Mouse (Mus musculus) induced T-regulatory cell, adult 2 months (primary cell): Measurements from ENCODE around the gene Armc7.
"Not testable (repeated sequence)": the region's sequence is repeated elsewhere in the genome, so short reads cannot be mapped to it uniquely, and the experiment has no call there.

Source experiments
- DNase-seq: peaks from one replicate; pipeline ENCODE4 v3.0.0-alpha.2; 2012; ENCODE audit warnings: low read depth

Gene Armc7

DNA sequence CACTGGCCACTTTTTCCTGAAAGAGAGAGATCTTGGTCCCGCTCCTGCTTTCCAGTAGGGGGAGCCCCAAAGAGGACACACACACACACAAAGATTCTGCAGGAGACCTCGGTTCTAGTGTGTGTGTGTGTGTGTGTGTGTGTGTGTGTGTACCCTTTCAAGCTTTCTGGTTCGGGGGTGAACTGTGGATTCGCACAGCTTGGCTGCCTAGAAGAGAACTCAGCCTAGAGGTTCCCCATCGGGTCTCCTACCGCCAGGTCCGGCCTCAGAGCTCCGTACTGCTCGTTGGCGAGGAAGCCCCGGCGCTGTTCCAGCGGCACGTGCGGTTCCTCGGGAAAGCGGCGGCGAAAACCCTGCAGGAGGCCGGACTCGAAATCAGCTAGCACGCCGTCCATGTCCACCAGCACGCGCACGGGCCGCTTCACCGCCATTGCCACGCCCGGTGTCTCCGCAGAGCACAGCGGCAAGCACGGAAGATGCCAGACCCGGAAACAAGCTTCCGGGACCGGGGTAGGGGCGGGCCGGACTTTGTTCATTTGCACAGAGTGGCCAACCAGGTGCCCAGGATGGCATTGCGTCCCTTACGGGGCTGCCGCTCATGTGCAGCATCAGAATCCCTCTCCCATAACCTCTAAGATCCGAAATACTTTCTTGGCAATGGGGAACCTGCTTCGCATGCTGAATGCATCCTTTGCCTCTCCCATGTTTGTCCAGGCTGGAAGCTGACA, 16.1 kb downstream of the Armc7 start, which contains the start of gene Nt5c:
TSS of gene Nt5c (minus strand) at position 507 of the 728 bp plus-strand sequence.
- DNase-seq: peak; percentile 93

DNA sequence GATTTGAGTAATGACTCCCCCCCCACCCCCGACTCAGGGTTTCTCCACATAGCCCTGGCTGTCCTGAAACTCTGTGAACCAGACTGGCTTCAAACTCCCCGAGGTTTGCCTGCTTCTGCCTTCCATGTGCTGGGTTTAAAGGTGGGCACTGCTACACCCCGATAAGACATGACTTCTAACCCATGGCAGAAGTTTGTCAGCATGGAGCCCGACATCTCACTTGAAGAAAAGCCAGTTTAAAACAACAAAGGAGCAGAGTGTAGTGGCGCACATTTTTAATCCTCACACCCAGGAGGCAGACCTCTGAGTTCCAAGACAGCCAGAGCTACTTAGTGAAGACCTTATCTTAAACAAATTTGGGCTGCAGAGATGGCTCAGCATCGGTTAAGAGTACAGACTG, 16.9 kb downstream of the Armc7 start:
- DNase-seq: no peak

DNA sequence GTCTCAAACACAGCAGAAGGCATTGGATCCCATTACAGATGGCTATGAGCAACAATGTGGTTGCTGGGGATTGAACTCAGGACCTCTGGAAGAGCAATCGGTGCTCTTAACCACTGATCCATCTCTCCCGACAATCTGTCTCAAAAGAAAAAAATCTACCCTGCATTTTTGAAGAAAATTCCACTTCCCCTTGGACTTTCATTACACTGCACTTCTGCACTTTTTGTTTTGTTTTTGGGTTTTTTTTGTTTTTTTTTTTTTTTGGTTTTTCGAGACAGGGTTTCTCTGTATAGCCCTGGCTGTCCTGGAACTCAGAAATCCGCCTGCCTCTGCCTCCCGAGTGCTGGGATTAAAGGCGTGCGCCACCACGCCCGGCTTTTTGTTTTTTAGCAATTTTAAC, 21.1 kb downstream of the Armc7 start:
- not testable (repeated sequence) for DNase-seq

DNA sequence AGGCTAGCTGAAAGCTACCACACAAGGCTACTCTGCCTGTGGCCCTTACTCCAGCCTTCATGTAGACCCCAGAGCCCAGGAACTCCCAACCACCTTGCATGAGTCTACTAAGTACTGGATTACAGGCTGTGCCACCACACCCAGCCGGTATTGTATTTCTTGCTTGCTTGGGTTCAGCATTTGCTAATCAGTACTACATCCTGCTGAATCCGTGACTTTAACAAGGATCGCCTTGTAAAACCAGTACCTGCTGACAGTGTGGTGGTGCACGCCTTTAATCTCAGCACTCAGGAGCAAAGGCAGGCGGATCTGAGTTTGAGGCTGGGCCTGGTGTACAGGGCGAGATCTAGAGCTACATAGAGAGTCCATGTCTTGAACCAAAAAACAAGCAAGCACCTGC, 27.2 kb downstream of the Armc7 start:
- no peak for DNase-seq

DNA sequence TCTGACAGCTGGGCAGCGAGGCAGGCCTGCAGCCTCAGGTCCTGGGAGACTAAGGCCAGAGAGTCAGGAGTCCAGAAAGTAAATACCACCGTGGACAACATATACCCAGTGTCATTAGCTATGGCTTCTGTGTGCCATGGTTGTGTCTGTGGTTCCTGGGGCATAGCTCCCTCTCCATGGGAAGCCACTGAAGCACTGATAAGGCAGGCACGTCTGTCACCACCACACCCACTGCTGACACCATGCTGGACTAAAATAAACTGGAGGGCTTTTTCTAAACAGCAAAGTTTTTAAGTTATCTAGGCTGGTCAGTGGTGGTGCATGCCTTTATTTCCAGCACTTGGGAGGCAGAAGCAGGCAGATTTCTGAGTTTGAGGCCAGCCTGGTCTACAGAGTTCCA, 31.1 kb downstream of the Armc7 start:
- no peak for DNase-seq

DNA sequence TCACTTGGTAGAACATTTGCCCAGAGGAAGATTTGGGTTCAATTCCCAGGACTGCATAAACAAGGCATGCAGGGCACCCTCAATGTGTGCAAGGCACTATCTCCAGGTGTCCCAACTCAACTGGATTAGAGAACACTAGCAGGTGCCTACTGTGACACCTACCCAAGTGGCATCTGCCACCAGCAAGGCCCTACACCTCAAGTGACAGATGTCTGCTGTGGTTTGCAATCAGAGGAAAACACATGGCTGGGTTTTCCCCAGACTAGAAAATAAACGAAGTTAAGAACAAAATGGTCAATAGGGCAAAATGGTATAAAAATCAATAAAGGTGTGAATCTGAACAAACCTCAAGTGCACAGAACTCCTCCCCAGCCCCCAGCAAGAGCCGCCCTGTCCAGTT, 32.6 kb downstream of the Armc7 start:
- peak; percentile 80 for DNase-seq

DNA sequence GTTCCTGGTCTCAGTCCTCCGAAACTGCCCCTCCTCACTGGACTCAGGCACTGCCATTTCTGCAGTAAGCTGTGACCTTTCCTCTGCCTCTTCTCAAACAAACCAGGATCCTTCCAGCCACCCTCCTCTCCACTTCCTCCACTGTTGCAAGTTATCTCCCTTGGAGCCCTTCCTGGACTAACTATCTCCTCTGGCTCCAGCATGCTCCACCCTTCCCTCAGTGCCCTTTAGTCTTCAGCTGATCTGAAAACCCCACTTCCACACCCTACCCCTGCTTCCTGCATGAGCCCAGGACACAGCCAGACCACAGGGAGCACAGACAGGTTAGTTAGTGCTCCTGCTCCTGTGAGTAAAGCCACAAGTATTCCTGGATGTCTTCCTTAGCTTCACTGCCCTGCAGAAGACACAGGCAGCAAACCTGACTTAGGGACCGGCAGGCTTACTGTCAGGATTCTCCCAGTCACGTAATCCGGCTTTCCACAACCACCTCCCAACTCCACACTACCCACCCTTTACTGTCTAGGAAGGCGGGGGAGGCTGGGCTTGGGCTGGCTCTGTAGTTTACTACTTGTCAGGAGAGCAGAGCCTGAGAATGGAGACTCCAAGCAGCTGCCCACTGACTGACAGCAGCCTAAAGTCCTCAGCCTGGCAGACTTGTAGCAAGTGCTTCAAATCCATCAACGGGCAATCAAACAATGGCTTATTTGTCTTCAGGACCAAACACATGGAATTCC, 34.5 kb downstream of the Armc7 start:
- peak; percentile 33 for DNase-seq

DNA sequence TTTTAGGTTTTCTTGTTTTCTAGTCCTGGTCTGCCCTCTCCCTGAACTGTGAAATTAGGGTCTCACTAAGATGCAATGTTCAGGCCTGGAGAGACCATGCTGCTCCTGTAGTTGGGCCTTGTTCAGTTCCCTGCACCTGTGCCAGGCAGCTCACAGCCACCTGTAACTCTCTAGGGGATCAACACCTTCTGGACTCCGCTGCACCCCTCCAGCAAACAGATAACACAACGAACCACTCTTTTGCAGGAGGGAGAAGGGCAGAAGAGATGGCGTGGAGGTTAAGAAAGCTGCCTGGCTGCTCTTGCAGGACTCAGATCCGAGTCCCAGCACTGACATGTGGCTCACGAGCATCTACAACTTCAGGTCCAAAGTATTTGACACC, 35.0 kb downstream of the Armc7 start:
- no peak for DNase-seq

DNA sequence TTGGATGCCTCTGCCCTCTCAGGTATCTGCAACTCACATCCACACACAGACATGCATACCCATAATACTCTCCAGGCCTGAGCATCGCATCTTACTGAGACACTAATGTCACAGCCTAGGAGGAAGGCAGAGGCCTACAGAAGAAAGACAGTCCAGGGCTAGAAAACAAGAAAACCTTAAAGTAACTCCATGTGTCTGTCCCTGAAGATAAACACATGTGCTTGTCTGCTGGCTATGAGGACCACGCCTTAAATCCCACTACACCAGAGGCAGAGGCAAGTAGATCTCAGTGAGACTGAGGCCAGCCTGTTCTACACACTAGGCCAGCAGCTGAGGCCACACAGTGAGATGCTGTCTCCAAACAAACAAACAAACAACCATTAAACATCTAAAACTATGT, 35.7 kb downstream of the Armc7 start:
- no peak for DNase-seq

DNA sequence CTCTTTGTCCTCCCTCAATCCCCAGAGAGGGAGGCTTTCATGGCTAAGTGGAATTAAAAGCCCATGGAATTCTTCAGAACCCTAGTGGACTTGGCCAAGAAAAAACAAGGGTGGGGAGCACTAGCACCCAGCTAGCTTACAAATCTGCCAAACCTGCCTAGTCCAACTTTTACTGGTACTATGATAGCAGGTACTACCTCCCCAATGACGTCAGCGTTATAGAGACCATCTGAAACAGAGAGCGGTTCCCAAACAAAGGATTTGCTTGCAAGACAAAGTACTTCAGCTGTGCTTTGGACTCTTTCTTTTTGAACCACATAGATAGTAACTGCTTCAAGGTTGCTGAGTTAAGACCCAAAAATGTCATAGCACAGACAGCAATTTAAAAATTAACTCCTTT, 36.5 kb downstream of the Armc7 start:
- DNase-seq: peak; percentile 56

DNA sequence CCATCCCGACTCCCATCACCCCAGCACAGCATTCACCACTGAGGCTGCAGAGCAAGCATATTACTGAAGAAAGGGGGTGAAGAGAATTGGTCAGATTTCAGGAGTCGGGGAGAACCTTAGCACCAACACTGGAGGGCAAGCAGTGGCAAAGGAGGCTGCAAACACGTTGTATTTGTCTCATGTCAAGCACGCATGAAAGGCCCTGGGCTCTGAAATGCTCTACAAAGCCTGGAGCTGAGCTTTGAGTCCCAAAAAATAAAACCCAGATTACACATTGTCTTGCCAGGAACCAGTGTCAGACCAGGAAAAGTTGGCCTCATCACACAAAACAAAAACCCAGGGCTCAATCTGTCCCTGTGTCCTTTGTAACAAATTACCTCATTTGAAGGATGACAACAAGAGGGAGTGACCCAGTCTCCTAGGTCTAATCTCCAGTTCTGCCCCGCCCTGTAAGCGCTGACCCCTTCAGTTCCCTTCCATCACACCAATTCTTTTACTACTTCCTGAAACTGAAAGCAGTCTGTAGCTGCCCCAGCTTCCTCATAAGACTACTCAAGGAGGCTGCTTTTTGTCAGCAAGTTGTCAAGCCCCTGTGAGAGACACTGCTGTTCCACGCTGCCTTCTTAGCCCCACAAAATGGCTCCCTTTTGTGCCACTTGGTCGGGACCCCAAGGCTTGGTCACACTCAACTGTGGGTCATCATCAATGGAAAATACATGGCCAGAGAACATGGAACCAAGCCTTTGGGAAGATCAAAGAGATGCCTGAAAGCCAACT, 37.1 kb downstream of the Armc7 start:
- peak; percentile 79 for DNase-seq

DNA sequence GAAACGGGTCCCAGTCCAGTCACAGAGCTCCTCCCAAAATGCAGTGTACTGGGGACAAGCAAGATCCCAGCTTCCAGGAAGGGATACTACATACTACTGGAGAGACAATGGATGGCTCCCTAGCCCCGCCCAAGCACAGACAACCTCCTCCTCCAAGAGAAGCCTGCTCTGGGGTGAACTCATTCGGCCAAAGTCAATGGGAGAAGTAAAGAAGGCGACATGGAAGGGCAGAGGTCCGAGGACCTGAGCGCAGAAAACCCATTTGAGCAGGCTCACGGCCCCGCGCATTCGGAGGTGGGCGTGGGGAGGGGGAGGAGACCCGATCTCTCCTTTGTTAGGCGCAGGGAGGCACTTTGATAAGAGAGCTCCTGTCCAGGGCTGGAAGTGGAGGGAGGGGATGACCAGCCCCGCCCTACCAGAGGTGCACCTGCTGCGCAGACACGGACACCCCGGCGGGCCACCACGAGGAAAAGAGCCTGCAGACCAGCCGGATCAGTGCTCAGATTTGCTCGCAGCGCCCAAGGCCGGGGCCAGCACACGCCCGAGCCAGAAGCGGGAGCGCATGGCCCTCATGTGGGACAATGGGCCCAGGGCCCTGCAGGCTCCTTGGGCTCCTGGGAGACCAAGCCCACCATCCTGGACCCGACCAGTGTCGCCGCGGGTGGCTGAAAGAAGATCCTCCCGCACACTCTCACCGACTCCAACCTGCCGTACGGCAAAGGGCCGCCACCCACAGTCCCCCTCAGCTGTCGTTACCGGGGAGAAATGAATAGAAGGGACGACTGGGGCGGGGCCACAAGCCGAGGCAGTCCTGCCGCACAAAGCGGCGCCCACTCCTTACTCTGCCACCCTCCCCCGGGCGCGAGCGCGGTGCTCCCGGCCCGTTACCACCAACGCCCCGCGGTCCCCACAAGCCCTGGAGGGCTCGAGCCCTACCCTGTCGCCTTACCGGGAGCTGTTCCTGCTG, 38.1 kb downstream of the Armc7 start:
- DNase-seq: peak; percentile 67

DNA sequence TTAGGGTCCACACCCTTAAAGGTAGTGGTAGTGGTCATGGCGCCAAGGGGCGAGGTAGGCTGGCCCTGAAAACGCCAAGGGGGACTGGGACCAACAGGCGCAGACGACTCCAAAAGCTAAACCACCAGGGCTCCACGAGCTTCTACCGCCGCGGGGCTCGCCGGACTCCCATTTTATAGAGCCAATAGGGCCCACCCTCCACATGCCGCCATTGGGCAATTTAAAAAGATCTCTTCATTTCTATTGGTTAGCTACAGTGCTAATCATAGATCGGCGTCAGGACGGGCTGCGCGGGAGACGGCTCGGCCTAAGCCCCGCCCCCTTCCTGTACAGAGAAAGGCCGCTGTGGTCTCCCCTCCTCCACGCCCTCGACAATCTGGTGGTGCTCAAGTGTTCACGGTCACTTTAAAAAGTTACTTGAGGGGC, 38.8 kb downstream of the Armc7 start, which contains the start of gene Jpt1:
TSS of gene Jpt1 (minus strand) at position 150 of the 426 bp plus-strand sequence.
- DNase-seq: peak; percentile 99

DNA sequence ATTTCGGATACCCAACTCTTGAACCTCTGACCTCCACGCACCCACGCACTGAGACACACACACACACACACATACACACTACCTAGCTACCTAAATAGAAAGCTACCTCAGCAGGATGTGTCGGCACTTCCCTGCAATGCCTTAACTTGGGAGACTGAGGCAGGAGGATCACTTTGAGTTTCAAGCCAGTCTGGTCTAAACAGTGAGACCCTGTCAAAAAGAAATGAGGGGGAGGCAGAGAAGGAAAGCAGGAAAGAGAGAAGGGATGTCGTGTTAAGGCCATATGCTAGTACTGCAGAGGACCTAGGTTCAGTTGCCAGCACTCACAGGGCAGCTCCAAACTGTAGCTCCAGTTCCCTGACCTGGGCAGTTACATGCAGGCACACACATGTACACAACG, 39.6 kb downstream of the Armc7 start:
- DNase-seq: peak; percentile 56

DNA sequence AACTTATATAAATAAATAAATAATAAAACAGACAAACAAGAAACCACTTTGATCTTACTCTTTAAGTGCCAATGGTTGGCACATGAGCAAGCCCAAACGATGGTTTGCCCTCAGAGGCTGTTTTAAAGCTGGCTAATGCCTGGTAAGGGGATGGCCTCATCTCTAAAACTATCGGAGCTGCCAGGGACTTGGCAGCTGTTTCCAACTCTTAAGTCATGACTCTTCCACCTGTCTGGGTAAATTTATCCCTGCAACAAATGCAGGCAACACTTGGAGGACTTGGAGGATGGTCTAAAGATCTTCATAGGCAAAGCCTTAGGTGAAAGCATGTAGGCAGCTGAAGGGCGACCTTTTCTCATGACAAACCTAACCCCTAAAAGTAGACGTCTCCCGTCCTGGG, 41.5 kb downstream of the Armc7 start:
- no peak for DNase-seq

DNA sequence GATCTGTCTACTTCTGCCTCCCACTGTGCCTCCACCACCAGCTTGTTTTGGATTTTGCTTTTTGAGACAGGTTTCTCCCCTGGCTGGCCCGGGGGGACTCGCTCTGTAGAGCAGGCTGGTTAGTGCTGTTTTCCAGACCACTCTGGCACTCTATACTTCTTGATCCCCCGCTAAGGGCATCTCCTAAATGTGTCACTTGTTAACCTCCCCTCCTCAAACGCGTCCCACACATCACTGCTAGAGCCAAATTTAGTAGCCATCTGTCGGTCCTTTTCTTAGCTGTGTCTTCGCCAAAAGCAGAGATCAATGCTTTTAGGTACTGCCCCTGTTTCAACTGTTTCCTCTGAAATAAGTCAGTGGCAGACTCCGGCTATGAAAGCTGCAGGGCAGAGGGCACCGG, 43.2 kb downstream of the Armc7 start:
- no peak for DNase-seq

DNA sequence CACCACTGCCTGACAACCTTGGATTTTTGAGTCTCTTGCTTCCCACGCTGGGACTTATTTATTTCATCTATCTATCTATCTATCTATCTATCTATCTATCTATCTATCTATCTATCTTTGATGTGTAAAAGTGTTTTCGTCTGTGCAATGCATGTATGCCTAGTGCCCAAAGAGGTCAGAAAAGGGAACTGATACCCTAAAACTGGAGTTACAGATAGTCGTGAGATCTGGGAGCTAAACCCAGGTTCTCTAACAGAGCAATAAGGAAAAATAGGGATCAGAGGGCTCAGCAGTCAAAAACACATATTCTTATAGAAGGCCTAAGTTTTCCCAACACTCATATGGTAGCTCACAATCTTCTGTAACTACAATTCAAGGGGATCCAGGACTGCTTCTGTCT, 44.1 kb downstream of the Armc7 start:
- no peak for DNase-seq

DNA sequence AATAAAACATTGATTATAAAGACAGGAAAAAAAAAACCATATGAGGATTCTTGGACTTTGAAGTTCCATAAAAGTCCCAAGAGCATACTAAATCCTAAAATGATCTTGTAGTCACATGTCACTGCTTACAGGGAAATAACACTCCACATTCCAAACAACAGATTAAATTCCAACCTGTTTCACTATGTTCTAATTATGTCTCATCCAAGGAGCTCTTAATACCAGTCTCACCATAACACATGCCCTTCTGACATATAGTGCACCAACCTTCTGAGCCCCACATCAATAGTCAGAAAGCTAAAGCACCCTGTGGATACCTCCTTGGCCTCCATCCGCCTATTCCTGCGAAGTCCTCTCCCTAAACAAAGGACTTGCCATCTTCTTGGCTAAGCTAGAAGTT, 44.8 kb downstream of the Armc7 start:
- DNase-seq: no peak

DNA sequence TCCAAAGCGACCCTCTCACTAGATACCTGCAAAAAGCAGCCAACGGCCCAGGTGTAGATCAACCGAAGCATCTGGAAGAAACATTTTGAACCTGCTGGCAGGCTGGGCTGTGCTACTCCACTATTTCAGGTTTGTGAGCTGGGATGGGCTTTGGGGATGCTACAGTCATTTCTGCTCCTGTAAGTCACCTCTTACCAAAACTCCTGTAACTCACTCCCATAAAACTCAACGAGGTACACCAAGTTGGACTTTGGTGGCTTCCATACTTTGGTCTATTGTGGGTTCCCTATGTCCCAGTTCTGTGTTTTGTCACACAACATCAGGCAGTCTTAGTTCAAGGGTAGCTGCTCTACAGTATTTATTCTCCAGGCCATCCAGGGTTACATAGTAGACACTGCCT, 45.6 kb downstream of the Armc7 start:
- DNase-seq: no peak

DNA sequence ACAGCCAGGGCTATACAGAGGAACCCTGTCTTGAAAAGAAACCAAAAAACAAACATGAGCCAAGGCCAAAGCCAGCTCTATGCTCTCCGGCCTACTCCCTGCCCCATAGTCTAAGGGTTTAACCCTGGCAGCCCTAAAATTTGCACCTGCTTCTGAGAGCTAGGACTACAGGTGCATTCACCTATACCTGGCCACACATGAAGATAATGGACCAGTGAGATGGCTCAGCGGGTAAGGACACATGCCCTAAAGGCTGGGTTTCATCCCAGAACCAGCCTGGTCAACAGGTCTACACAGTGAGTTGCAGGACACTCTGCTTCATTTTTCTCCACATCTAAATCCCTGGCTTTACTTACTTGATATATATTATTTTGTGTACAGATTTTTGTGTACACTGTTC, 46.8 kb downstream of the Armc7 start:
- no peak for DNase-seq

DNA sequence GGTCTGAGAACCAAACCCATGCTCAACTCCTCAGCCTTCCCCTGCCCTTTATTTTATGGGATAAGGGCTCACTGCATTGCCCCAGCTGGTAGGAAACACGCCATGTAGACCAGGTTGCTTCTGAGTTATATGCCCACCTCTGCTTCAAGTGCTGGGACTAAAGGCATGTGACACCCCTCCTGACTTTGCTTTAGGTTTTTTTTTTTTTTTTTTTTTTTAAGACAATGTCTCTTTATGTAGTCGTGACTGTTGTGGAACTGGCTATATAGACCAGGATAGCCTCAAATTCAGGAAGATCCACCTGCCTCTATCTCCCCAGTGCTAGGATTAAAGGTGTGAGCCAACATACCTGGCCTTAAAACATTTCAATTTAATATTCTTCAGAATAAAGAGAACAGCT, 47.2 kb downstream of the Armc7 start:
- DNase-seq: no peak

DNA sequence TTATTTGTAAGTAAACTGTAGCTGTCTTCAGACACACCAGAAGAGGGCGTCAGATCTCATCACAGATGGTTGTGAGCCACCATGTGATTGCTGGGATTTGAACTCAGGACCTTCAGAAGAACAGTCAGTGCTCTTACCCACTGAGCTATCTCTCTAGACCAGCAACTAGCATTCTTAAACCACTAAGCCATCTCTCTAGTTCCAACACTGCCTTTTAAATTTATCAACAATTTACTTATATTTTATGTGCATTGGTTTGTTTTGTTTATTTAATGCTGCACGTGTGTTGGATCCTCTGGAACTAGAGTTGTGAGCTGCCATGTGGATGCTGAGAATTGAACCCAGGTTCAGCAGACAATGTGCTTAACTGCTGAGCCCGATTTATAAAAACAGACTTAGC, 51.0 kb downstream of the Armc7 start:
- DNase-seq: not testable (repeated sequence)
